Mouse (Mus musculus): ENCODE measurements around the gene Olfr669.

GRCm38 (mm10) chr7:104927957-104928356, 6.1 kb upstream of the Olfr669 start, which contains the start of gene Olfr668:
- no peak for TF ChIP-seq POLR2A (IDR thresholded peaks at IDR 0.05; ENCODE audit: low read depth, low read length)
- TF ChIP-seq CTCF (IDR thresholded peaks at IDR 0.05; ENCODE audit: extremely low read depth, insufficient read length, insufficient replicate concordance, low read depth, low read length), result no peak
